Comparison of ENCODE assay signal across 8 mouse cellular contexts in the genomic region with DNA sequence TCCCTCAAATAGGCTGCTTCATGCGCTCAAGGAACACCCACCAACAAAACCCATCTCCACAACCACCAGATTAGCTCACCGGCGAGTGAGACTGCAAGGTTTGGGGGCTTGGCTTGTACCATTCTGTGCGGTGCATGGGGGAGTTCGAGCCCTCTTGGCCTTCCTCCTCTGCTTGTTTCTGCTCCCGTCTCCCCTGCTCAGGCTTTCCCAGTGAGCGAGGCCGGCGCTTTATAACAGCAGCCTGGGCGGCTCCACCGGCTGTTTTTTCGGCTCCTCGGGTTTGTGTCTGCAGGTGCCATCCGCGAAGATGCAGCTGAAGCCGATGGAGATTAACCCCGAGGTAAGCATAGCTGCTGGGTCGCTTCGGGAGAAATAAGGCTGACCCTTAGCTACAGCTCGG. TPM values are rescaled to one million over a fixed set of nuclear protein-coding genes. Genes with fewer than 3 reads are reported as not detected.
DNase-seq lines count a peak whose midpoint lies in the region; ATAC-seq lines count a peak whose summit lies in the region.

A gene (plus strand): TSS at position 109 of the 400 bp plus-strand sequence.

- peak within 1 kb of the TSS; percentile 19 for H3K9ac ChIP-seq in embryonic facial prominence, embryonic 15.5 days
- H3K9ac ChIP-seq in heart, embryonic 13.5 days, result peak within 1 kb of the TSS; percentile 81
- peak within 1 kb of the TSS; percentile 73 for H3K9ac ChIP-seq in neural tube, embryonic 12.5 days

- peak; percentile 96 for DNase-seq in heart, adult 11 months
- DNase-seq in heart, postnatal 25 days (ENCODE audit: low spot score), result no peak
- peak; percentile 70 for DNase-seq in kidney, postnatal 10 days
- peak; percentile 59 for DNase-seq in liver
- DNase-seq in telencephalon, adult 2 months (ENCODE audit: low read depth, low spot score), result peak; percentile 97

- H3K27me3 ChIP-seq in embryonic facial prominence, embryonic 15.5 days, result peaks cover 34% of the 10 kb centered on the region
- H3K27me3 ChIP-seq in heart, embryonic 13.5 days (replicated peaks), result peaks cover 33% of the 10 kb centered on the region
- H3K27me3 ChIP-seq in neural tube, embryonic 12.5 days (replicated peaks), result no peaks in the 10 kb centered on the region

- no peaks in the 10 kb centered on the region for H3K36me3 ChIP-seq in embryonic facial prominence, embryonic 15.5 days
- no peaks in the 10 kb centered on the region for H3K36me3 ChIP-seq in heart, embryonic 13.5 days
- peaks cover 10% of the 10 kb centered on the region for H3K36me3 ChIP-seq in neural tube, embryonic 12.5 days

- WGBS in embryonic facial prominence, embryonic 15.5 days, result under 1% methylated on average over 20 of the region's 20 CpGs
- under 1% methylated on average over 20 of the region's 20 CpGs for WGBS in heart, embryonic 13.5 days
- WGBS in neural tube, embryonic 12.5 days, result under 1% methylated on average over 20 of the region's 20 CpGs

- peaks cover 21% of the 10 kb centered on the region for H3K4me1 ChIP-seq in embryonic facial prominence, embryonic 15.5 days
- H3K4me1 ChIP-seq in heart, embryonic 13.5 days, result peaks cover 36% of the 10 kb centered on the region
- peaks cover 30% of the 10 kb centered on the region for H3K4me1 ChIP-seq in neural tube, embryonic 12.5 days

- H3K27ac ChIP-seq in embryonic facial prominence, embryonic 15.5 days (replicated peaks), result no peak within 1 kb of the TSS
- H3K27ac ChIP-seq in heart, embryonic 13.5 days (replicated peaks), result 0 out of 2 replicates have a peak within 1 kb of the TSS, but pooled peaks have one; percentile 5
- H3K27ac ChIP-seq in neural tube, embryonic 12.5 days, result peak within 1 kb of the TSS; percentile 20

- ATAC-seq in embryonic facial prominence, embryonic 15.5 days (ENCODE audit: insufficient number of reproducible peaks, low FRiP score, low TSS enrichment, low read depth), result peak; percentile 82
- ATAC-seq in heart, embryonic 13.5 days (ENCODE audit: extremely low read depth, insufficient number of reproducible peaks, low FRiP score, low TSS enrichment), result peak; percentile 48; the same call in 1 of the 2 replicates
- peak; percentile 90 for ATAC-seq in neural tube, embryonic 12.5 days (ENCODE audit: low FRiP score, low read depth)

- H3K4me2 ChIP-seq in embryonic facial prominence, embryonic 15.5 days (replicated peaks), result peak within 1 kb of the TSS; percentile 95
- peak within 1 kb of the TSS; percentile 94 for H3K4me2 ChIP-seq in heart, embryonic 13.5 days
- peak within 1 kb of the TSS; percentile 83 for H3K4me2 ChIP-seq in neural tube, embryonic 12.5 days (replicated peaks)

- intact Hi-C loops in heart, postnatal 25 days (cut with DNase I), result no loop called here

- no peaks in the 10 kb centered on the region for H3K9me3 ChIP-seq in embryonic facial prominence, embryonic 15.5 days (replicated peaks)
- no peaks in the 10 kb centered on the region for H3K9me3 ChIP-seq in heart, embryonic 13.5 days
- no peaks in the 10 kb centered on the region for H3K9me3 ChIP-seq in neural tube, embryonic 12.5 days

- H3K4me3 ChIP-seq in embryonic facial prominence, embryonic 15.5 days (replicated peaks), result peak within 1 kb of the TSS; percentile 48
- H3K4me3 ChIP-seq in heart, embryonic 13.5 days, result peak within 1 kb of the TSS; percentile 69
- peak within 1 kb of the TSS; percentile 69 for H3K4me3 ChIP-seq in neural tube, embryonic 12.5 days

RNA-seq across cellular contexts. Expression of the gene that starts here (rescaled TPM):
- 1 to 10 TPM; 7.4 to 8.2 TPM for total RNA-seq in heart, postnatal 25 days (2021)
- 49.6 and 64.0 TPM in 2 replicates for polyA plus RNA-seq in embryonic facial prominence, embryonic 15.5 days (2015; fragmentation: Nextera tagmentation; extraction: Ambion mirVana)
- polyA plus RNA-seq in heart, embryonic 13.5 days (2015; fragmentation: Nextera tagmentation; extraction: Ambion mirVana), result 124 and 135 TPM in 2 replicates
- polyA plus RNA-seq in neural tube, embryonic 12.5 days (2016; fragmentation: Nextera tagmentation; extraction: Ambion mirVana), result 696 and 765 TPM in 2 replicates

Comparison
In these comparisons a context has a peak if more than half of its experiments do, and no peak if none do; other contexts are left out.
1. H3K9ac ChIP-seq: peak in every context shown above with its lines; median percentile 81 in heart, embryonic 13.5 days; 73 in neural tube, embryonic 12.5 days; 19 in embryonic facial prominence, embryonic 15.5 days.